Mouse (Mus musculus) granulocyte monocyte progenitor cell, adult 5-6 weeks (primary cell): ENCODE data around the gene Kcnj12. TPM values are rescaled to one million over a fixed set of nuclear protein-coding genes. Genes with fewer than 3 reads are reported as not detected.

Source experiments
- ATAC-seq: replicated peaks from 2 replicates; pipeline ENCODE4 v1.8.0; 2016; ENCODE audit warnings: mild to moderate bottlenecking, moderate TSS enrichment, inconsistent platforms; ENCODE audit not compliant: poor library complexity, severe bottlenecking
- total RNA-seq, 2 experiments: library from RNA; stranded (forward) in 1 of 2; stranded (reverse) in 1 of 2; fragments of 200-712, 200-1000 nt in 1 of 2; fragments of >200 nt in 1 of 2; fragmentation: Nextera tagmentation in 1 of 2; gene quantifications; 2 replicates each; pipeline ENCODE4 v1.2.3; 2014 to 2017

The Kcnj12 gene
- total RNA-seq (2014; fragmentation: Nextera tagmentation) (not detected in 2 replicates), total RNA-seq (2017) (not detected in 2 replicates)

- ATAC-seq: no peak
These were observed at the start of gene Kcnj12 for GRCm38 (mm10) chr11:61022550-61023391. Kcnj12 (plus strand) TSS chr11:61022564.

GRCm38 (mm10) chr11:60975097-60975496 is 47.3 kb upstream of the Kcnj12 start:
- ATAC-seq: no peak

GRCm38 (mm10) chr11:60976234-60976633 is 46.1 kb upstream of the Kcnj12 start:
- ATAC-seq: no peak

- ATAC-seq: no peak
These were observed 45.6 kb upstream of the Kcnj12 start for GRCm38 (mm10) chr11:60976742-60977141.

- no peak for ATAC-seq
These were observed 45.2 kb upstream of the Kcnj12 start for GRCm38 (mm10) chr11:60977153-60977552.

GRCm38 (mm10) chr11:60978658-60979057 is 43.7 kb upstream of the Kcnj12 start:
- ATAC-seq: no peak

- ATAC-seq: no peak
These were observed 42.6 kb upstream of the Kcnj12 start for GRCm38 (mm10) chr11:60979788-60980187.

- ATAC-seq: no peak
These were observed 40.5 kb upstream of the Kcnj12 start for GRCm38 (mm10) chr11:60981693-60982486.

- no peak for ATAC-seq
These were observed 37.3 kb upstream of the Kcnj12 start for GRCm38 (mm10) chr11:60984912-60985558.

GRCm38 (mm10) chr11:60990428-60990827 is 31.9 kb upstream of the Kcnj12 start:
- no peak for ATAC-seq

- ATAC-seq: no peak
These were observed 19.6 kb upstream of the Kcnj12 start for GRCm38 (mm10) chr11:61002736-61003135.

GRCm38 (mm10) chr11:61004046-61004445 is 18.3 kb upstream of the Kcnj12 start:
- ATAC-seq: no peak

- no peak for ATAC-seq
These were observed 17.6 kb upstream of the Kcnj12 start for GRCm38 (mm10) chr11:61004781-61005180.

- no peak for ATAC-seq
These were observed 17.0 kb upstream of the Kcnj12 start for GRCm38 (mm10) chr11:61005345-61005744.

- no peak for ATAC-seq
These were observed 10.5 kb upstream of the Kcnj12 start for GRCm38 (mm10) chr11:61011736-61012294.

- ATAC-seq: no peak
These were observed 5.4 kb upstream of the Kcnj12 start for GRCm38 (mm10) chr11:61016866-61017398.

GRCm38 (mm10) chr11:61021129-61021528 is 1.2 kb upstream of the Kcnj12 start:
- no peak for ATAC-seq

GRCm38 (mm10) chr11:61021676-61022549 is 451 bp upstream of the Kcnj12 start:
- ATAC-seq: no peak
